Mouse (Mus musculus) limb, embryonic 14.5 days (tissue): ENCODE results near the gene Gpx3. TPM values are rescaled to one million over a fixed set of nuclear protein-coding genes. Genes with fewer than 3 reads are reported as not detected.
"Not testable (repeated sequence)": the region's sequence is repeated elsewhere in the genome, so short reads cannot be mapped to it uniquely, and the experiment has no call there.

Experiments
- ATAC-seq: fragments of 200-750 bp; cut with Nextera tagmentation; 2 replicates; pipeline ENCODE4 v1.8.0; 2017; ENCODE audit warnings: low read depth, moderate number of reproducible peaks, moderate TSS enrichment; ENCODE audit not compliant: low FRiP score
- DNase-seq: peaks from one replicate; pipeline ENCODE4 v3.0.0-alpha.2; 2015; ENCODE audit warnings: low spot score
- H3K27ac ChIP-seq: fragments of 300-500 bp; sonication (generic); replicated peaks from 2 replicates; pipeline ENCODE4 v1.5.1; 2014; ENCODE audit warnings: low read depth, mild to moderate bottlenecking, low read length, moderate library complexity, mixed read lengths
- H3K27me3 ChIP-seq: fragments of 300-500 bp; sonication (generic); 2 replicates; pipeline ENCODE4 v1.6.1; 2014; ENCODE audit warnings: low read length, mixed read lengths; ENCODE audit not compliant: control insufficient read depth, insufficient read depth
- H3K36me3 ChIP-seq: fragments of 300-500 bp; sonication (generic); 2 replicates; pipeline ENCODE4 v1.6.1; 2014; ENCODE audit warnings: mild to moderate bottlenecking, low read length, moderate library complexity, mixed read lengths; ENCODE audit not compliant: control insufficient read depth, insufficient read depth
- H3K4me1 ChIP-seq: fragments of 300-500 bp; sonication (generic); 2 replicates; pipeline ENCODE4 v1.6.1; 2014; ENCODE audit warnings: antibody characterized with exemption, low read length, mixed read lengths; ENCODE audit not compliant: control insufficient read depth, insufficient read depth
- H3K4me2 ChIP-seq: fragments of 300-500 bp; sonication (generic); replicated peaks from 2 replicates; pipeline ENCODE4 v1.6.1; 2014; ENCODE audit warnings: low read depth, mild to moderate bottlenecking, low read length, moderate library complexity; ENCODE audit not compliant: severe bottlenecking
- H3K4me3 ChIP-seq: fragments of 300-500 bp; sonication (generic); replicated peaks from 2 replicates; pipeline ENCODE4 v1.5.1; 2014; ENCODE audit warnings: low read length
- H3K9ac ChIP-seq: fragments of 300-500 bp; sonication (generic); 2 replicates; pipeline ENCODE4 v1.6.1; 2014; ENCODE audit warnings: mild to moderate bottlenecking, low read depth, low read length, moderate library complexity; ENCODE audit not compliant: severe bottlenecking
- H3K9me3 ChIP-seq: fragments of 300-500 bp; sonication (generic); 2 replicates; pipeline ENCODE4 v1.6.1; 2016; ENCODE audit warnings: low read length; ENCODE audit not compliant: control insufficient read depth
- POLR2A ChIP-seq: fragments of 200-500 bp; IDR thresholded peaks from 2 replicates; pipeline ENCODE4 v1.8.0; 2012; ENCODE audit warnings: inconsistent platforms, mild to moderate bottlenecking, moderate library complexity, borderline replicate concordance; ENCODE audit not compliant: insufficient read depth, insufficient read length; ENCODE audit errors: extremely low read depth
- WGBS: fragments of 180-500 bp; shearing (Covaris S2); extraction: QIAGEN DNeasy Blood & Tissue Kit; methylation state at CpG from one replicate; pipeline ENCODE4 v1.1.7; 2014; 5-methylcytosine and 5-hydroxymethylcytosine counted together
- polyA plus RNA-seq, 2 experiments: library from polyadenylated mRNA; depleted of rRNA in 1 of 2; stranded (reverse) in 1 of 2; unstranded in 1 of 2; fragments of >200 nt; fragmentation: Nextera tagmentation in 1 of 2; extraction: Ambion mirVana in 1 of 2; gene quantifications; 2 replicates each; pipeline versions ENCODE4 v1.2.1 to v1.2.3; 2012 to 2014

Gpx3 gene
- polyA plus RNA-seq, 2 experiments, result 14.5 to 37.3 TPM

DNA sequence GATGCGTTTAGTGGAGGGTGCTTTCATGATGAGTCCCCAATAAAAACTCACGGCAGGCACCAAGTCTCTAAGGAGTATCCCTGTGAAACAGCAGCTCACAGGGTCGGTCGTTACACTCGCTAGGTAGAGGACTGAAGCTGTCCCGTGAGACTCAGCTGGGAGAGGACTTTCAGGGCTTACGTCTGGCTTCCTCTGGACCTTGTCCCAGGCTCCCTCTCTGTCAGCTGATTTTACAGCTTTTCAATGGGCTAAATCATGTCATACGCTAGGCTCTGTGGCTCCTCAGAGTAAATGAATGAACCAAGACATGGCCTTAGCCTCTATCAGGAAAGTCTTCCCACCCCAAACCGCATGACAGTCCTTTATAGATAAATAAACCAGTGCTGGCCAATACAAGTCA is 7.7 kb upstream of the Gpx3 start:
- Histone ChIP-seq H3K4me1 (no peaks in the 10 kb centered on the region), H3K27me3 (no peaks in the 10 kb centered on the region), H3K9ac (no peak overlapping the region), H3K27ac (no peak overlapping the region), H3K4me3 (no peak overlapping the region), H3K9me3 (no peaks in the 10 kb centered on the region), H3K36me3 (no peaks in the 10 kb centered on the region), H3K4me2 (no peak overlapping the region)
- WGBS, result 34% methylated on average over 9 of the region's 9 CpGs
- ATAC-seq, result no peak
- DNase-seq, result no peak
- no peak for TF ChIP-seq POLR2A

GRCm38 (mm10) chr11:54896646-54897045 is 5.6 kb upstream of the Gpx3 start:
- H3K9me3 ChIP-seq, H3K4me3 ChIP-seq, H3K4me1 ChIP-seq, H3K9ac ChIP-seq, H3K27ac ChIP-seq, ATAC-seq, H3K27me3 ChIP-seq, H3K36me3 ChIP-seq, DNase-seq, H3K4me2 ChIP-seq: not testable (repeated sequence)
- WGBS, result 91% methylated on average over 3 of the region's 3 CpGs

DNA sequence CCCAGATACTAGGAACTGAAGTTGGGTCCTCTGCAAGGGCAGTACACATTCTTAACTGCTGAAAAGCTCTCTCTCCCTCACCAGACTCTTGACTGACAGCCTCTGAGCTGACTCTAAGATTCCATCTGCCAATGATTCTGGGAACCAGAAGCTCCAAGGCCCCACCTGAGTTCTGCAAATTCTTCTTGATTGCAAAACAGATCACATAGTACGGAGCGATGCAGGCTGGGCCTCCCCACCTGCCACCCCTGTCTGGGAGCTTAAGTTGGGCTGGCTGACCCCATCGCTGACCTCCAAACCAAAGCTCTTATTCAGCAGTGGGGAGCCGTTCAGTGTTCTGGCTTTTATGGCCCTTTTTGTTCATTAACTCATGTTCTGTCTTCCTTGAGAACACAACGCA is 4.8 kb upstream of the Gpx3 start:
- Histone ChIP-seq H3K36me3 (no peaks in the 10 kb centered on the region), H3K4me2 (no peak overlapping the region), H3K4me3 (no peak overlapping the region), H3K27me3 (no peaks in the 10 kb centered on the region), H3K27ac (no peak overlapping the region), H3K4me1 (peaks cover 2% of the 10 kb centered on the region; the same call in 1 of the 2 replicates), H3K9me3 (no peaks in the 10 kb centered on the region), H3K9ac (no peak overlapping the region)
- no peak for DNase-seq
- no peak for TF ChIP-seq POLR2A
- ATAC-seq, result no peak
- whole genome bisulfite sequencing, result 40% methylated on average over 5 of the region's 5 CpGs

DNA sequence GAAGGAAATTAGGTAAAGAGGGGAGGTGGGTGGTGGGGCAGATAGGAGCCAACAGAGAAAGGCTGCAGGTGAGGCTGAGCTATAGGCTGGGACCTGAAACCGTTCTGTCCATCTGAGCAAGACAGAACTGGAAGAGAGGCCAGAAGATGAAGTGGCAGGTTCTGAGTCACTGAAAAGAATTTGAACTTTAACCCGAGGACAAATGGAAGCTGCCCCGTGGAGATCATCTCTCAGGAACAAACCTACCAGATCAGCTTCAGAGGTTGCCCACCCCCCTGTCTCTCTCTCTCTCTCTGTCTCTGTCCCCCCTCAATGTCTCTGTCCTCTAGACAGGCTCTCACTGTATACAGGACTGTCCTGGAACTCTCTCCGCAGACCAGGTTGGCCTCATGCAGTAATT is 2.6 kb upstream of the Gpx3 start:
- Histone ChIP-seq H3K9ac (no peak overlapping the region), H3K27ac (no peak overlapping the region), H3K36me3 (no peaks in the 10 kb centered on the region), H3K4me3 (no peak overlapping the region), H3K4me2 (no peak overlapping the region), H3K4me1 (peaks cover 8% of the 10 kb centered on the region; the same call in 1 of the 2 replicates), H3K9me3 (no peaks in the 10 kb centered on the region), H3K27me3 (no peaks in the 10 kb centered on the region)
- ATAC-seq (no peak), DNase-seq (no peak)
- WGBS, result 71% methylated on average over 4 of the region's 4 CpGs
- no peak for TF ChIP-seq POLR2A

DNA sequence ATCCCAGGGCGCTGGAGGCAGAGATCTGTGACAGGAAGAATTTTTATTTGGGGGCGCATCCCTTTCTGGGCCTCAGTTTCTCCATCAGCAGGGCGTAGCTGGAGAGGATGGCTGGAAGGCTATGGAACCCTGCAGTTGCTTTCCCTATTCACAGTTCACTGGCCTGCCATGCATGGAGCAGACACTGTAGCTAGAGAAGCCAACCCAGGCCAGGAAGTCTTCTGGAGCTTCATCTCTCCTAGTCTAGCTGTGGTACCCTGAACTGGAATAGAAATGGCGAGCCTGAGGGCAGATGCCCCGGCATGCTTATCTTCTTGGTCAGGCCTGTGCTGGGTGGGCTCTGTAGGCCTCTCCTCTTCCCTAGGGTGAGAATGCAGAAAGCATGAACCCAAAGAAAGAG is 1.1 kb downstream of the Gpx3 start:
- H3K9ac ChIP-seq, result peak overlapping the region; percentile 52
- ATAC-seq, result no peak

More for the DNA sequence above, 1.1 kb downstream of the Gpx3 start:
- no peaks in the 10 kb centered on the region for H3K36me3 ChIP-seq
- H3K4me3 ChIP-seq, result peak overlapping the region; percentile 44
- peak overlapping the region; percentile 70 for H3K4me2 ChIP-seq
- peaks cover 8% of the 10 kb centered on the region; the same call in 1 of the 2 replicates for H3K4me1 ChIP-seq
- no peak for DNase-seq
- no peak overlapping the region for H3K27ac ChIP-seq
- no peaks in the 10 kb centered on the region for H3K9me3 ChIP-seq
- no peaks in the 10 kb centered on the region for H3K27me3 ChIP-seq
- 68% methylated on average over 5 of the region's 5 CpGs for WGBS
- TF ChIP-seq POLR2A, result no peak
